Mouse (Mus musculus) lung, embryonic 14.5 days (tissue): ENCODE measurements around the gene Psat1. TPM values are rescaled to one million over a fixed set of nuclear protein-coding genes. Genes with fewer than 3 reads are reported as not detected.

Experiments used
- ATAC-seq: fragments of 200-750 bp; cut with Nextera tagmentation; 2 replicates; pipeline ENCODE4 v1.8.0; 2017; ENCODE audit warnings: mild to moderate bottlenecking, moderate TSS enrichment, moderate library complexity; ENCODE audit not compliant: insufficient read depth
- DNase-seq: peaks from one replicate; pipeline ENCODE4 v3.0.0-alpha.2; 2015
- H3K27ac ChIP-seq: fragments of 300-500 bp; sonication (generic); 2 replicates; pipeline ENCODE4 v1.5.1; 2014; ENCODE audit warnings: low read depth, mild to moderate bottlenecking, moderate library complexity
- H3K27me3 ChIP-seq: fragments of 300-500 bp; sonication (generic); 2 replicates; pipeline ENCODE4 v1.6.1; 2014; ENCODE audit warnings: low read length, control low read depth; ENCODE audit not compliant: insufficient read depth
- H3K36me3 ChIP-seq: fragments of 300-500 bp; sonication (generic); 2 replicates; pipeline ENCODE4 v1.6.1; 2014; ENCODE audit warnings: control low read depth; ENCODE audit not compliant: insufficient read depth
- H3K4me1 ChIP-seq: fragments of 300-500 bp; sonication (generic); 2 replicates; pipeline ENCODE4 v1.6.1; 2014; ENCODE audit warnings: antibody characterized with exemption, control low read depth; ENCODE audit not compliant: insufficient read depth
- H3K4me2 ChIP-seq: fragments of 300-500 bp; sonication (generic); 2 replicates; pipeline ENCODE4 v1.6.1; 2014; ENCODE audit warnings: mild to moderate bottlenecking
- H3K4me3 ChIP-seq: fragments of 300-500 bp; sonication (generic); 2 replicates; pipeline ENCODE4 v1.5.1; 2014; ENCODE audit warnings: low read depth, low read length
- H3K9ac ChIP-seq: fragments of 300-500 bp; sonication (generic); 2 replicates; pipeline ENCODE4 v1.6.1; 2014
- H3K9me3 ChIP-seq: fragments of 300-500 bp; sonication (generic); 2 replicates; pipeline ENCODE4 v1.6.1; 2016; ENCODE audit warnings: low read depth, low read length, control low read depth
- CTCF ChIP-seq: IDR thresholded peaks from 2 replicates; pipeline ENCODE4 v1.5.1; 2016; ENCODE audit warnings: antibody characterized with exemption, low read depth
- WGBS: fragments of 180-500 bp; shearing (Covaris S2); extraction: QIAGEN DNeasy Blood & Tissue Kit; methylation state at CpG from one replicate; pipeline ENCODE4 v1.1.7; 2014; 5-methylcytosine and 5-hydroxymethylcytosine counted together
- polyA plus RNA-seq: library from polyadenylated mRNA; unstranded; fragments of >200 nt; fragmentation: Nextera tagmentation; extraction: Ambion mirVana; gene quantifications from 2 replicates; pipeline ENCODE4 v1.2.1, GENCODE M21; 2014

Gene Psat1
- polyA plus RNA-seq, 1 experiment from 2014 or later = 209 TPM

DNA sequence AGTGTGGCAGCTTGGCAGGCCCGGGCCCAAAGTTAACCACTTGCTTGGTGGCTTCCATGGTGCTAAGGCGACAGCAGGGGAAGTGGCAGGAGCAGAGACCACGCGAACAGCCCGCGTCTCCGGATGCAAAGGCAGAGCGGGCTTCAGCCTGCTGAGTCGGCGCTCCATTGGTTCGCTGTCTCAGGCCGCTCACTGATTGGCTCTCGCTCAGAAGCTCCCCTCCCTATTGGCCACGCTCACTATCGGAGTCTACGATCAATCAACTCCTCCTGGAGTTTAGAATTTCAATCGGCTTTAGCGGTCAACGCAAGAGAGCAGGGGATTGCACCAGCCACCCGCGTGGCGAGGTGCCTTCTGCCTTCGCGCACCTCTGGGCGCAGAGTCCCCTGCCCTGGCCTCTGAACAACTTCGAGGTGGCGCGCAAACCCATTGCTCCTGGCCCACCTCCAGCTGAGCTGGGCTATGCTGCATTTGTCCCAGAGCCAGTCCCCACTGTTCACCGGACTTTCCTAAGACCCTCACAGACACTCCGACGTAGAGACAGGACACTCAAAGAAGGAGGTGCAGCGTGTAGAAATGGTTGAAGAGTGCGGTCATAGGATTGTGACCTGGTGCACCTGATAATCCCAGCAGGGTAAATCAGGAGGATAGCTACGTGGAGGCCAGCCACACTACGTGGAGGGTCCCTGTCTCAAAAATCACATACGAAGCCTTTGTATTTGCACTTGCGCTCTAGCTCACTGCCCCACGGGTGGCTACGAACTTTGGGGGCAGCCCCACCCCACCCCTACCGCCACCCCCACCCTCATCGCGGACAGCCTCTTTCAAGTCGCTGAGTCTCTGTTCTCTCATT, 22.0 kb downstream of the Psat1 start:
- Histone ChIP-seq H3K27ac (peak overlapping the region; percentile 96), H3K4me1 (0 out of 2 replicates have a peak, but pooled peaks cover 2% of the 10 kb centered on the region), H3K9ac (peak overlapping the region; percentile 69), H3K9me3 (no peaks in the 10 kb centered on the region), H3K4me3 (peak overlapping the region; percentile 77), H3K4me2 (peak overlapping the region; percentile 95), H3K27me3 (no peaks in the 10 kb centered on the region), H3K36me3 (peaks cover 7% of the 10 kb centered on the region)
- WGBS = 3% methylated on average over 43 of the region's 43 CpGs
- DNase-seq (peak; percentile 96), ATAC-seq (peak; percentile 97)
- TF ChIP-seq CTCF = no peak

DNA sequence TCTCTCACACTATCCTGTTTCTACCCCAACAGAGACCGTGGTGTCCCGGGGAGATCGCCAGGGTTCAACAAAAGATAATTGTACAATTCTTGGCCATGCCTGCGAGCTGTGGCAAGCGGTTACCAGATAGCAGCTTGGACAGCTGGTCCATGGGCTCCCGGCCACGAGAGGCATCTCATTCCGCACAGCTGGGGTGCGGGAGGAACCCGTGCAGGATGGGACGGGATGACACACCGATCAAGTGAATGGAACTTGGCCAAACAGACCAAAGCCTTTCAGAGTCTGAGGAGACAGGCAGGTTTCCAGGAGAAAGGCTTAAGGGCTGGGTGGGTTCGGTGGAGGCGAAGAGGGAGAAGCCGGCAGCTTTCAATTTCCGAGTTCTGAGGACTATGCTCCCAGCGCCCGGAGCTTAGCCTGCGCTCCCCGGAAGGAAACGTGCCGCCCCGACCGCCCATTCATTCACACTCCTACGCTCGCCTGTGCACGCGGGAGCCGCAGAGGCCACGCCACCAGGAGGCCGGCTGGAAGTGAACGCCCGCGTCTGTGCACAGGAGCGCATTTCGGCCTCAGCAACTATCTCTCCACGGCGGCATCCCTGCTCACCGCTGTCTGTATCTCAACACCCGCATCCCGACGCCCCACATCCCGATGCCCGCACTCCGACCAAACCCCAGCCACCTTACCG, 22.8 kb downstream of the Psat1 start:
- no peak; the same call in 1 of the 2 replicates for TF ChIP-seq CTCF
- no peaks in the 10 kb centered on the region for H3K27me3 ChIP-seq
- no peaks in the 10 kb centered on the region for H3K9me3 ChIP-seq
- 0 out of 2 replicates have a peak, but pooled peaks cover 2% of the 10 kb centered on the region for H3K4me1 ChIP-seq
- ATAC-seq (peak; percentile 56), DNase-seq (peak; percentile 73)
- peaks cover 12% of the 10 kb centered on the region for H3K36me3 ChIP-seq
- peak overlapping the region; percentile 77 for H3K4me3 ChIP-seq
- H3K4me2 ChIP-seq = peak overlapping the region; percentile 95
- peak overlapping the region; percentile 69 for H3K9ac ChIP-seq
- whole genome bisulfite sequencing = under 1% methylated on average over 45 of the region's 46 CpGs
- peak overlapping the region; percentile 89 for H3K27ac ChIP-seq

DNA sequence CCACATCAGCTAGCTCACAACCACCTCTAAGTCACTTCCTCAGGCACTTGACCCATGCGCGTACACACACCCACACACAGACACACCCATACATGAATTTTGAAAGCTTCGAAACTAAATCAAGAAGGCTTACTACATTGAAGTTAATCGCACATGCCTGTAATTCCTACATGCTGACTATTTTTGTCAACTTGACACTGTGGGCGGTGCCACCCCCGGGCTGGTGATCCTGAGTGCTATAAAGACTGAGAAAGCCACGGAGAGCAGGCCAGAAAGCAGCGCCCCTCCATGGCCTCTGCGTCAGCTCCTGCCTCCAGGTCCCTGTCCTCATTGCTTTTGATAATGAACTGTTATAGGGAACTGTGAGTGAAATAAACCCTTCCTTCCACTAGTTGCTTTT, 23.7 kb downstream of the Psat1 start:
- 20% methylated on average over 9 of the region's 9 CpGs for WGBS
- Histone ChIP-seq H3K27me3 (no peaks in the 10 kb centered on the region), H3K4me3 (peak overlapping the region; percentile 77), H3K36me3 (peaks cover 21% of the 10 kb centered on the region), H3K4me2 (peak overlapping the region; percentile 95), H3K4me1 (0 out of 2 replicates have a peak, but pooled peaks cover 2% of the 10 kb centered on the region), H3K9me3 (no peaks in the 10 kb centered on the region), H3K9ac (peak overlapping the region; percentile 69), H3K27ac (no peak overlapping the region)
- TF ChIP-seq CTCF = no peak
- DNase-seq (peak; percentile 50), ATAC-seq (no peak)

DNA sequence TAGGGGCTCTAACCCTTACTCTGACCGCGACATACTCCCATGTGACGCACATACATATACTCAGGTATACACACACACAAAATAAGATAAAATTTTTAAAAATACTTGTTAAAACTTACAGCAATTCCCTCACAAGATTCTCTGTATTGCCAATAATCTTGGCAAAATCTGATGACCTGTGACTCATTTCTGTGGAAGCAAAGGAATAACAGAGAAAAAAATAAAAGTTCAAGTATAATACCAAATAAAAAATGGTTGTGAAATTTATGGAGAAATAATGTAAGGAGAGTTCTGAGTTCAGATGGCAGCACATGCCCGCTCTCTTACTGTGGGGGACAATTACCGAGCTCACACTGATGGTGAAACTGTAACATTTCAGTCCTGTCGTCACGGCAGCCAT, 27.8 kb downstream of the Psat1 start:
- TF ChIP-seq CTCF = no peak
- WGBS = 93% methylated on average over 7 of the region's 7 CpGs
- DNase-seq = no peak
- Histone ChIP-seq H3K9me3 (no peaks in the 10 kb centered on the region), H3K9ac (no peak overlapping the region), H3K27me3 (no peaks in the 10 kb centered on the region), H3K27ac (no peak overlapping the region), H3K4me3 (no peak overlapping the region), H3K4me2 (no peak overlapping the region), H3K36me3 (peaks cover 54% of the 10 kb centered on the region), H3K4me1 (no peaks in the 10 kb centered on the region)
- no peak for ATAC-seq

DNA sequence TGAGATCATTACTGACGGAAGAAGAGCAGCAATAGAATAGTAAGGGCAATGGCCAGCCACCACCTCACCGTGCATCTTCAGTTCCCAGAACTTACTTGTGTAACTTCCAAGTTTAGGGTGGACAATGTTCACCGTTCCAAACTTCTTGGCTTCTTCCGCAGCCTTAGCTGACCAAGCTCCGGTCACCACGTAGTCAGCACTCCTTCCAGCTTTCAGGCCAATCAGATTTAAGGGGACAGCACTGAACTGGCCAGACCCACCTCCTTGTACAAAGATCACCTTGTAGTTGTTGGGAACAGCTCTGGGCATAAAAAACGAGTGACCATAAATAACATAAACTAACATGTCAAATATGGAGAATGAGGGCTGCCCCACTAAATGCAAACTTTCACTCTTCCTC, 29.0 kb downstream of the Psat1 start:
- no peak overlapping the region for H3K9ac ChIP-seq
- no peak overlapping the region for H3K4me3 ChIP-seq
- no peak for TF ChIP-seq CTCF
- ATAC-seq (no peak), DNase-seq (no peak)
- H3K4me2 ChIP-seq = no peak overlapping the region
- no peaks in the 10 kb centered on the region for H3K9me3 ChIP-seq
- no peak overlapping the region for H3K27ac ChIP-seq
- H3K27me3 ChIP-seq = no peaks in the 10 kb centered on the region
- H3K4me1 ChIP-seq = no peaks in the 10 kb centered on the region
- H3K36me3 ChIP-seq = peaks cover 66% of the 10 kb centered on the region
- WGBS = 93% methylated on average over 7 of the region's 7 CpGs

DNA sequence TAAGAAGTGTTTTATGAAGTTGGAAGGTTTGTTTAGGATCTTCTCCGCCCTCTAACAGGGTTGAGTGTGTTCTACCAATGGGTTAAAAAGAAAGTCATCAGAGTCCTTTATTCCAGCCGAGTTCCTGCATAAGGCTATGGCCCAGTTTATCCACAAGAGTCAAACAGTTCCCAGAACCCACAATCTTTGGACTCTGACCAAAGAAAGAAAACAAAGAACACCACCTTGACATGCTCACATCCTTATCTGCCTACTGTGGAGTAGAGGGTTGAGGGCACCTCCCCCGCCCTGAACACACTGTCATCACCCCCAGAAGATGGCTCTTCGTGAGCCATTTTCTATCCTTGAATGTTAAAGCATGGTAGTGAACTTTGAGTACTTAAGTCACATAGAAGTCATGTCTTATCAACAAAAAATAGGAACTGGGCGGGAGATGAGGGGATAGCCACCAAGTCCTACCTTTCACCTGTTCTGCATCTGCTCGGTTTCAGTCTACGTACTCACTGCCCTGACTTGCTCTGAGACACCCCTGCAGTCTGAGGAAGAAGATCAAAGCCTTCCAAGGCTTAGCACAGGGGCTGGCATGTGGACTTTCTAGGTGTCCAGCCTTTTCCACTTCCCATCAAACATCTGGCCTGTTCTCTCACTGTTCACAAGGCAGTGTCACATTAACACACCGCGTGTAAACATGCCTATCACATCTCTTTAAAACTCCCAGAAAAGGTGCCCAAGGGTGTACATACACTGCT, 33.7 kb downstream of the Psat1 start:
- no peak overlapping the region for H3K27ac ChIP-seq
- ATAC-seq (no peak), DNase-seq (no peak)
- no peak overlapping the region for H3K4me3 ChIP-seq
- H3K4me1 ChIP-seq = no peaks in the 10 kb centered on the region
- H3K9ac ChIP-seq = no peak overlapping the region
- H3K9me3 ChIP-seq = no peaks in the 10 kb centered on the region
- WGBS = 88% methylated on average over 9 of the region's 9 CpGs
- H3K36me3 ChIP-seq = peaks cover 90% of the 10 kb centered on the region
- TF ChIP-seq CTCF = no peak
- H3K27me3 ChIP-seq = no peaks in the 10 kb centered on the region
- no peak overlapping the region for H3K4me2 ChIP-seq
